Mouse (Mus musculus): Measurements from ENCODE around the gene Trappc4.

DNA sequence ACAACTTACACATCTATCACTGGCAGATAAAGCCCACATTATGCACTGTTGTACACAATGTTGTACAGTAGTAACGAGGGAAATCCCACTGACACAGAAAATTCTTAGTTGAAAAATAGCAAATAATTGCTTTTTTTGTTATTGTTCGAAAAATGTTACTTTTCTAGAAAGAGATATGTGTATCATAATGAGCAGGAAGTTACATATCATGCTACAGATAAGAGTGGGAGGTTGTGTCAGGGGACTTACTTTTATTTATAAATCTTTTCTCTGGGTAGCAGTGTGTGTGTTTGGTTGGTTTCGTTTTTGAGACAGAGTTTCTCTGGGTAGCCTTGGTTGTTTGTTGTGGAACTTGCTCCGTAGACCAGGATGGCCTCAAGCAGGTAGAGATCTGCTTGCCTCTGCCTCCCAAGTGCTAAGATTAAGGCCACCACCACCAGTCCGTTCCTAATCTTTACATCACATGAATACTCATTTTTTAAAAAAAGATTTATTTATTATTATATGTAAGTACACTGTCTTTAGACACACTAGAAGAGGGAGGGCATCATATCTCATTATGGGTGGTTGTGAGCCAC is 29.2 kb downstream of the Trappc4 start:
- TF ChIP-seq POLR2A (IDR thresholded peaks at IDR 0.05; ENCODE audit: insufficient read depth, low read depth, low read length) (no peak), CTCF (IDR thresholded peaks at IDR 0.05) (no peak)
